Mouse (Mus musculus) limb, embryonic 12.5 days (tissue): Measurements from ENCODE around the gene Rpl6. TPM values are rescaled to one million over a fixed set of nuclear protein-coding genes. Genes with fewer than 3 reads are reported as not detected.

ENCODE experiments used
- polyA plus RNA-seq: library from polyadenylated mRNA; unstranded; fragments of >200 nt; fragmentation: Nextera tagmentation; extraction: Ambion mirVana; gene quantifications from 2 replicates; pipeline ENCODE4 v1.2.1, GENCODE M21; 2016

Gene Rpl6
- polyA plus RNA-seq, 1 experiment from 2014 or later = 637 TPM

Other genes with a start within 250 kb of the Rpl6 start
- gene Rph3a, start 194.4 kb upstream of the Rpl6 start, polyA plus RNA-seq = not detected in 2 replicates
- gene Ptpn11, start 13.1 kb upstream of the Rpl6 start, polyA plus RNA-seq = 23.3 and 23.8 TPM in 2 replicates
- gene Hectd4, start 15.7 kb downstream of the Rpl6 start, polyA plus RNA-seq = 7.0 and 8.4 TPM in 2 replicates
- 75.1 and 75.5 TPM in 2 replicates for gene Trafd1, start 181.2 kb downstream of the Rpl6 start, polyA plus RNA-seq
- 41.2 and 41.9 TPM in 2 replicates for gene Naa25, start 193.5 kb downstream of the Rpl6 start, polyA plus RNA-seq
- 0.81 and 2.3 TPM in 2 replicates for gene Tmem116, start 247.4 kb downstream of the Rpl6 start, polyA plus RNA-seq
- gene Erp29, start 248.0 kb downstream of the Rpl6 start, polyA plus RNA-seq = 115 and 118 TPM in 2 replicates